Mouse (Mus musculus): ENCODE results near the gene Tbata.

Gene Tbata

DNA sequence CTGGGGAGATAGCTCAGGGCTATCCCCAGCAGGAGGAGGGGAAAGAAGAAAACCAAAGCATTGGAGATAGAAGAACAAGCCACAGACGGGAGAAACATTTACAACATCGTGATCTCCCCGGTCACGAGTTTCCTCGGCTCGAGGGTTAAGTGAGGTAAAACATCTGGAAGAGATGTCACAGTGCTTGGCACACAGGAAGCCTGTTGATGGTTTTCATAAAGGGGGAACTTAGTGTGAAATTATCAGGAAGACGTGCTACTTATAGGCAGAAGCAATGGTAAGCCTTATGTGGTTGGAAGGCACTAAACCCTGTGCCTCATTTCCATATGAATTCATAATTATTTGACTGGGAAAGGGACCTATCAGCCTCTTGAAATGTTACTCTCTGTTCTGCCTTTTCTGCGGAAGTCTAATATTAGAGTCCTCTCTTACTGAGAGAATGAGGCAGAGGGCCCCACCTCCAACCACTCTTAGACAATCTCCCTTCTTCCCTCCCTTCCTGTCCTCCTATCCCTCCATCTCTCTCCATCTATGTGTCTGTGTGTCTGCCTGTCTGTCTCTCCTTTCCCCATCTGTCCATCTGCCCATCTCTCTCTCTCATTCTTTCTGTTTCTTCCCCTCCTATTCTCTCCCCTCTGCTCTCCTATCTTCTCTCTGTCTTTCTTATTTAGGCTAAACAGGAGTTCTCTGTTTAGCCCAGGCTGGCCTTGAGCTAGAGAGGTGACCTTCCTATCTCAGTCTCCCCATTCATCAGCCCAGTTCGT, 4.2 kb upstream of the Tbata start:
- no peak for DNase-seq (ENCODE audit: low spot score in 2 of 2)

GRCm38 (mm10) chr10:61168393-61168792, 3.4 kb upstream of the Tbata start:
- peak; percentile 27 to 39 for DNase-seq (ENCODE audit: low spot score in 2 of 2)

DNA sequence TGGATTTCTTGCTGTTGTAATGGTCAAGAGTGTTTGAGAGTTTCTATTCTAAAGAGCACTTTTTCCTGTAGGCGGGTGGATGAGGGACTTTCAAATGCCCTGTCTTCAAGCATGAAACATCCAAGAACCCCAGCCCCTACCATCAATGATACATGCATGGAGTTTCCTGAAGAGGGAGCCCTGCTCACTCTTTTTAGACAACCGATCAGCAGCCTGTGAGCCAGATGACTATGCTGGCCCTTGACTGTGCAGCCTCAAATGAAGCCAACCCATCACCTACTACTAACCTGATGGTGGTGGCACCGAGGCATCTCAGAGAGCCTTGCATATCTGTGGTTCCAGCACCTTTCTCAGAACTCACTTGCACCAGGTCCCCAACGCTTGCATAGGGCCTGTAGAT, 742 bp downstream of the Tbata start:
- DNase-seq (ENCODE audit: low spot score in 2 of 2): no peak

GRCm38 (mm10) chr10:61174711-61175441, 3.1 kb downstream of the Tbata start:
- DNase-seq (ENCODE audit: low spot score in 2 of 2): no peak

- DNase-seq (ENCODE audit: low spot score in 2 of 2): peak; percentile 53 to 66
Observed at GRCm38 (mm10) chr10:61175442-61176204, 3.9 kb downstream of the Tbata start.

- DNase-seq (ENCODE audit: low spot score in 2 of 2): no peak
Observed at GRCm38 (mm10) chr10:61176221-61176790, 4.6 kb downstream of the Tbata start.

GRCm38 (mm10) chr10:61177751-61178150, 6.0 kb downstream of the Tbata start:
- no peak for DNase-seq (ENCODE audit: low spot score in 2 of 2)

- DNase-seq (ENCODE audit: low spot score in 2 of 2): no peak
Observed at GRCm38 (mm10) chr10:61178687-61179086, 6.9 kb downstream of the Tbata start.

DNA sequence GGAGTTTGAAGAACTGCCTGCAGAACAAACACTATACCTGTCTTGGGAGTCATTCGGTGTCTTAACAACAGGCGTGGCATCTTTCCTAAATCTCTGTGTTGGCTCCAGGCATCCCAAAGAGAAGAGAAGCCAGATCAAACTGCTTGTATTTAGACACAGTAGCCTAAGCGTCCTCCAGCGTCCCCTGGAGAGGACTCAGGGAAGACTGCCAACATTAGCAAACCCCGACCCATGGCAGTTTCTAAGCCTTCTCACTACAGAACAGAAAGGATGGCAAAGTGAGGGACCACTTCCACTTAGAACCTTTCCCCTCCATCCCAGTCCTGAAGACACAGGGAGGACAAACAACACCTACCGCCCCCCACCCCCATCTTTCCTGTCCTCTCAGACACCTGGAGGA, 8.2 kb downstream of the Tbata start:
- DNase-seq (ENCODE audit: low spot score in 2 of 2): no peak

DNA sequence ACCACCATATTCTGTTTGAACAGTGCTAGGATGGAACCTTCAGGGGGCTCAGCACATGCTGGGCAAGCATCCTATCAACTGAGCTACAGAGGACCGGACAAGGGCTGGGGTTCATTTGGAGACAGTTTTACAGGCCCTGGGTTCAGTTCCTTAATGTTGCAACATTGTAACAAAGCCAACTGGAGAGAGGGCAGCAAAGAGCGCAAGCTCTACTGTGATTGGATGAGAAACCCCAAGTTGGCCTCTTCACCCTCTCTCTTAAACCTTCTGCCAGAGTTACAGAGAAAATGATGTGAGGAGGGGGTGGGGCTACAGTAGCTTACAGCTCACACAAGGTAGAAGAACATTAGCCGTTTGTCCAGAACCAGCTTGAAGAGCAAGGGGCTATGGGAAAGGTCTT, 15.2 kb downstream of the Tbata start:
- no peak for DNase-seq (ENCODE audit: low spot score in 2 of 2)

DNA sequence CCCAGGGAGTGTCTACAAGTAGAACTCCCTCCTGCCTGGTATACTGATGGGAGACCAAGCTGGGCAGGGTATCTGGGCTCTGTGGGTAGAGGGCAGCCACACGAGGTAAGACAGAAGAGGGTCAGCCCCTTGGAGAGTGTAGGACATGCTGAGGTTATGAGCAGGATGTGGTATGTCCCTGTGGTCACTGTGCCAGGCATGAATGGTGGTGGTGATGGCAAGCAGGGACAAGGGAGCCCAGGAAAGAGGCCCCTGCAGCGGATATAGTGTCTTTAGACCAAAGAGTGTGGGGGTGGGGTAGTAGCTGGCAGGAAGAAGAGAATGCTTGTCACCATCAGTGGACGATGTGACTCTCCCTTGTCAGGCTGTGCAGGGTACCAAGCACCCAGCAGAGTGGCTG, 16.3 kb downstream of the Tbata start:
- DNase-seq (ENCODE audit: low spot score in 2 of 2): peak; percentile 43 to 65

GRCm38 (mm10) chr10:61194611-61195010, 22.9 kb downstream of the Tbata start:
- no peak for DNase-seq (ENCODE audit: low spot score in 2 of 2)

DNA sequence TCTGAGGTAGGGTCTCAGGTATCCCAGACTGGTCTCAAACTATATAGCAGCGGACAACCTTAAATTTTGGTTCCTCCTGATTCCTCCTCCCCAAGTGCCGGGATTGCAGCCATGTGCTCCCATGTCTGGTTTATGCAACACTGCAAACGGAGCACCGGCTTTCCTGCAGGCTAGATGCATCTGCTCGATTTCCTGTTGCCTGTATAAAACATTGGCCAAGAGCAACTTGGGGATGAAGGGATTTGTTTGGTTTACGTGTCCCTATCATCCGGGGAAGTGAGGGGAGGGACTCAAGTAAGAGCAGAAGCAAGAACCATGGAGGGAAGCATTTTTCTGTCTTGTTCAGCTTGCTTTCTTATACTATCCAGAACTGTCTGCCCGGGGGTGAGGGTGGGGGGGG, 23.5 kb downstream of the Tbata start:
- DNase-seq (ENCODE audit: low spot score in 2 of 2): no peak

GRCm38 (mm10) chr10:61195718-61196291, 24.1 kb downstream of the Tbata start:
- DNase-seq (ENCODE audit: low spot score in 2 of 2): no peak

DNA sequence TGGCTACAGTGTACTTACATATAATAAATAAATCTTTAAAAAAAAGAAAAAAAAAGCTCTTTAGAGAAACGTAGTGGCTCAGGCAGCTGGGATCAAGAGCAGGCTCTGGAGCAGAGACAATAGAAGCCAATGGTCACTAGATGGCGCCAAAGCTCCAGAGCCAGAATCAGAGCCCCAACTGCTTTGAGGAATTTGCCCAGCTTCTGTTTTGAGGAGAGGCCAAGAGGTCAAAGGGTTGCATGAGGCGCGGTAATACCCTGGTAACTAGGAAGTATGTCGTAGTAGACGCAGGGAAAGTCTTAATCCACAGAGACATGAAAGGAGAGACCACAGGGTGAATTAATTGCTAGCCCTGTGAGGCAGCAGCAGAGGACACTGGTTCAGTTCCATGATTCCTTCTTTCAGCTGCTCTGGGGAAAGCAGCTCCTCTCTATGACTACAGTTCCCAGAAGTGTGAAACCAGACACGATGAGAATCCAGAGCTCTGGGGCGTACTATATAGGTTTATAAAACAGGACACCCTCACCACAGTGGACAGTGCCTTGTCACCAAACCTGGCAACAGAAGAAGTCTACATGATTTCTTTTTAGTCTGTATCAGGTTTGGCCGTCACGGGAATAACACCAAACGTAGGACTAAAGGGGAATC, 27.9 kb downstream of the Tbata start:
- peak; percentile 71 to 73 for DNase-seq (ENCODE audit: low spot score in 2 of 2)

GRCm38 (mm10) chr10:61200232-61200820, 28.6 kb downstream of the Tbata start:
- no peak for DNase-seq (ENCODE audit: low spot score in 2 of 2)

GRCm38 (mm10) chr10:61200998-61201397, 29.2 kb downstream of the Tbata start:
- no peak for DNase-seq (ENCODE audit: low spot score in 2 of 2)

- no peak for DNase-seq (ENCODE audit: low spot score in 2 of 2)
Observed at GRCm38 (mm10) chr10:61201596-61202318, 30.0 kb downstream of the Tbata start.

DNA sequence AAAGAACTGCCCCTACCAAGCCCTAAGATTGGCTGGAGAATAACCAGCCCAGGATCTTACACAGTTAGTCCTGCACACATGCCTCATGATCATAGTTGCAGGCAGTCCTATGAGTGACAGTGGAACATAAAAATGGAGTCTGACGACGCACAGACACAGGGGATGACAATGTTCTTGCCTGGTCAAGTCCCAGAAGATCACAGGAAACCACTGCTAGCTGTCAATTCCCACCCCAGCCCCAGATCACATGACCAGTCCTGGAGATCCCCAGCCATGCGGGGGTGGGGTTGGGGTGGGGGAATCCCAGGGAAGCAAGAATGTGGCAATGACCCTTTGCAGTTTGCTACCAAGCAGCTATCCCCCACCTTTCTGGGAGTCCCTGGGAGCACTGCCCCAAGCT, 32.2 kb downstream of the Tbata start:
- DNase-seq (ENCODE audit: low spot score in 2 of 2): peak; percentile 49 to 72

GRCm38 (mm10) chr10:61208114-61208684, 36.4 kb downstream of the Tbata start:
- no peak for DNase-seq (ENCODE audit: low spot score in 2 of 2)
